Mouse (Mus musculus) frontal cortex, postnatal 36 days (tissue): Measurements from ENCODE around the gene Trim29.

Source experiments
- DNase-seq, 2 experiments: peaks; one replicate each; pipeline ENCODE4 v3.0.0; 2022; ENCODE audit warnings: low spot score in 2 of 2

Gene Trim29

GRCm38 (mm10) chr9:43383871-43384270 lies 73.2 kb downstream of the Trim29 start:
- DNase-seq, result no peak

- no peak for DNase-seq
These were observed 73.8 kb downstream of the Trim29 start for GRCm38 (mm10) chr9:43384400-43384799.
